Mouse (Mus musculus): Measurements from ENCODE around the gene Kctd11. TPM values are rescaled to one million over a fixed set of nuclear protein-coding genes. Genes with fewer than 3 reads are reported as not detected.

Kctd11 gene
- total RNA-seq, 2 experiments from 2014 or later = 1.2 to 1.3 TPM

GRCm38 (mm10) chr11:69854680-69855079 is 26.5 kb downstream of the Kctd11 start:
- DNase-seq (ENCODE audit: extremely low spot score in 1 of 2, low spot score in 1 of 2) = no peak

GRCm38 (mm10) chr11:69853994-69854393 is 27.2 kb downstream of the Kctd11 start:
- DNase-seq (ENCODE audit: extremely low spot score in 1 of 2, low spot score in 1 of 2) = no peak

GRCm38 (mm10) chr11:69850754-69851153 is 30.5 kb downstream of the Kctd11 start:
- no peak for DNase-seq (ENCODE audit: extremely low spot score in 1 of 2, low spot score in 1 of 2)

GRCm38 (mm10) chr11:69849884-69850283 is 31.3 kb downstream of the Kctd11 start:
- DNase-seq (ENCODE audit: extremely low spot score in 1 of 2, low spot score in 1 of 2) = no peak

DNA sequence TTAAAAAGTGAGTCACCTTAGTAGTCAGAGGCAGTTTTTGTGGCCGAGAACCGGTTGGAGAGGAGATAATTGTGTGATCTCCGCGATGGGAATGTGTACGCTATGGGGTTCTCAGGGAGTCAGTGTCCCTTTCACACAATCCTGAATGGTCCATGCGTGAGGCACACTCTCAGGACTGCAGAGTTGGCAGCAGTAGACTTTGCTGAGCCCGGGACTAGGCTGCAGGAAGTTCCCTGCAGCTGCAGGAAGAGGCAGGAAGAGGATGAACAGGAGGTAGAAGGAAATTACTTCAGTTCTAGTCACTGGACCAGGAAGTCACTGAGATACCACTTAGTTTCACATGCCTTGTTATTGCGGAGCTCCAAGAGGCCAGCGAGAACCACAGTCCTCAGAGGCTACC is 32.1 kb downstream of the Kctd11 start:
- DNase-seq (ENCODE audit: extremely low spot score in 1 of 2, low spot score in 1 of 2) = no peak

DNA sequence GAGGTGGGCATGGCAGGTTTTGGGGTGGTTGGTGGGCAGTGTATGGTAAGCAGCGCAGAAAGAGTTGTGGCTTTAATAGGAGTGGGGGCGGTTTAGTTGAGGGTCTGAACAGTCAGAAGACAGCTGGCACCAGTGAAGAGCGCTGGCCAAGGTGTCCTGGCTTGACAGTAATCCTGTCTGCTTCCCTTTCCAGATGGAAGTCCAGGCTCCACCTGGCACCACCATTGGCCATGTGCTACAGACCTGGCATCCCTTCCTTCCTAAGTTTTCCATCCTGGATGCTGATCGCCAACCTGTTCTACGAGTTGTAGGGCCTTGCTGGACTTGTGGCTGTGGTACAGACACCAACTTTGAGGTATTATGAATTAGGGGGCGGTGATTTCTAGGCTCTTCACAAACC is 33.2 kb downstream of the Kctd11 start:
- DNase-seq (ENCODE audit: extremely low spot score in 1 of 2, low spot score in 1 of 2) = no peak

DNA sequence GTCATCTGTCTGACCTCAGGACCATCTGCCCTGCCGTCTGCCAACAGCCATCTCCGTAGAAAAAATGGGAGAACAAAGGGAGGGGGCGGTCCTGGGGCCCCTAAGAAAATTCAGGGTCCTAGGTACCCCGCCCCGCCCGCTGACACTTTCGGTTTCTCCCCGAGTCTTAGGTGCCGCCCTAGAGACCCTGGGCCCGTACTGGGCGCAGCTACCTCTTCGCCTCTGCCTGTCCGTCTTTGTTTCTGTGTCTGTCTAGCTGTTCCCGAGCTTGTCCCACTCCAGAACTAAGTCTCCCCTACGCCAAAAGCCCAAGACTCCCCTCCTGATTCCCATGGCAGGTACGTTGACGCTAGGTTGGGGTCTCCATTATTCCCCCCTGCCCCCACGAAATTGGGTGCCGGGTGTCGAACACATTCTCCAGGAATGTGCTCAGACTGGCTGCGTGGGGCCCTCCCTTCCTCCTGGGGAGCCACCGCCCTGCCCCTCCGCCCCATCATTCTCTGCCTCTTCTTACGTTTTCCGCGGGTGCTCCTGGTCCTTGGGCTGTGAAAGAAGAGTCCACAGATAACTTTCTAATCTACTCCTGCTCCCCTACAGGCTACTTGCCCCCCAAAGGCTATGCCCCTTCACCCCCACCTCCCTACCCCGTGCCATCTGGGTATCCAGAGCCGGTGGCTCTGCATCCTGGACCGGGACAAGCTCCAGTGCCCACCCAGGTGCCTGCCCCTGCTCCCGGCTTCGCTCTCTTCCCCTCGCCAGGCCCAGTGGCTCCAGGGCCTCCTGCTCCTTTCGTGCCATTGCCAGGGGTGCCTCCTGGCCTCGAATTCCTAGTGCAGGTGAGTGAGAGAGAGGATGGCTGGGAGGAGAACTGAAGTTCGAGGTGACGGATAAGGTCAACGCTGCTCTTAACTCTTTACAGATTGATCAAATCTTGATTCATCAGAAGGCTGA is 34.2 kb downstream of the Kctd11 start:
- no peak for DNase-seq (ENCODE audit: extremely low spot score in 1 of 2, low spot score in 1 of 2)

DNA sequence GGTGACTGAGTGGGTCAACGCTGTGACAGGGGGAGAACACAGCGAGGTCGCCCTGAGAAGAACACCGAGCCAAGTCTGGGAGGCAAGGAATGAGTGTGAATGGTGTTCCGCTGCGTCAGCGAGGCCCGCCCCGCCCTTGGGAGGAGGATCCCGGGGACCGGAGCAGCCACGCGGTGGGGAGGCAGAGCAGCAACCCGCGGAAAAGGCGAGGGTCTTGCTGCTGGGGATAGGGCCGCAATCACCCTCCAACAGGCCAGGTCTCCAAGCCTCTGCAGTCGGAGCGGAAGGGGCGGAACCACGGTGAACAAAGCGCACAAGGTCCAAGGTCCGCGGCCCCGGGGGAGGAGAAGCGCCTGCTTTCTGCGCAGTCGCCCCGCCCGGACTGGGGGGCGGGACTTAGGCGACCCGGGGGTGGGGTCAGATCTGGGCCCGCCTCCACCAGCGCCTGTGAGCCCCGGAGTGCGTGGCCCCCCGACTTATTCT is 35.0 kb downstream of the Kctd11 start, which contains the start of gene Plscr3:
Gene Plscr3 (plus strand): TSS at position 179 of the 483 bp plus-strand sequence.
- DNase-seq (ENCODE audit: extremely low spot score in 1 of 2, low spot score in 1 of 2) = peak; percentile 71 to 84

- DNase-seq (ENCODE audit: extremely low spot score in 1 of 2, low spot score in 1 of 2) = no peak
These were observed 42.5 kb downstream of the Kctd11 start for GRCm38 (mm10) chr11:69838714-69839104.

- peak; percentile 81 to 92 for DNase-seq (ENCODE audit: extremely low spot score in 1 of 2, low spot score in 1 of 2)
These were observed 43.1 kb downstream of the Kctd11 start, which contains the start of gene Tmem256 for GRCm38 (mm10) chr11:69837952-69838713. TSS of gene Tmem256 (plus strand) at chr11:69838514.

GRCm38 (mm10) chr11:69837604-69837951 is 43.6 kb downstream of the Kctd11 start, which contains the start of gene Nlgn2:
TSS of gene Nlgn2 (minus strand) at chr11:69837784.
- DNase-seq (ENCODE audit: extremely low spot score in 1 of 2, low spot score in 1 of 2) = peak in 1 of 2 experiments; percentile 55

DNA sequence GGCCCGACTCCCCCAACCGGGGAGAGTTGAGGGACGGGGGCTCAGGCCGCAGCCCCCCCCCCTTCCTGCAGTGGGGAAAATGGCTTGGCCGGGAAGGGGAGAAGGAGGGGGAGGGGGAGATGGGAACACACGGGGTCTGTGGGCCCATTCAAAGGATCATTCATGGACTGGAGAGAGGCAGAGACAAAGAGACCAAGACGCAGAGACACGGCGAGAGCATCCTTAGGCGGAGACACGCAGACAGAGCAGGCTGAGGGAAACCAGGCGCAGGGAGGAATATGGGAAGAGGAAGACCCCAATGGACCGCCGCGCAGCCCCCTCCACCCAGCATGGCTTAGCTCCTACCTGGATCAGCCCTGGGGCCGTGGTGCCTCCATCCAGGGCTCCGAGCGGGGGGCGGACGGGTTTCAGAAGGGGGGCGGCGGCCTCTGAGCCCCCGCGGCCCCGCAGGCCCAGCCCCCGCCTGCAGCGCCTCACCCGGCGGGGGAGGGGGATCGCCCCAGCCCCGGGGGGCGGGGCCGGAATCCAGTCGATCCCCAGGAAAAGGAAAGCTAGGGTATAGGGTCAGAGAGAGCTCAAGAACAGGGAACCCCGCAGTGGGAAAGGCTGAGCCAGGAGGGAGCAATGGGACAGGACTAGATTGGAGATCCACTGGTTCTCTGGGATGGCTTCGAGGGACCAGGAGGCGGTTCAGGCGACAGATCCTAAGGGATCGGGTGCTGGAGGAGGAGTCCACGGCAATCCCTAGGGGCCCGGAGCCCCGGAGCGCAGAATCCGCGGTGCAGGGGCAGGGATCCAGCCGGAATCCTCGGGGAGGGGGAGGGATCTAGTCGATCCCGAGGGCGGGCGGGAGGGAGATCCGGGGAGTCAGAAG is 44.3 kb downstream of the Kctd11 start:
- peak; percentile 36 to 53 for DNase-seq (ENCODE audit: extremely low spot score in 1 of 2, low spot score in 1 of 2)

- DNase-seq (ENCODE audit: extremely low spot score in 1 of 2, low spot score in 1 of 2) = no peak
These were observed 45.3 kb downstream of the Kctd11 start for GRCm38 (mm10) chr11:69835966-69836335.

DNA sequence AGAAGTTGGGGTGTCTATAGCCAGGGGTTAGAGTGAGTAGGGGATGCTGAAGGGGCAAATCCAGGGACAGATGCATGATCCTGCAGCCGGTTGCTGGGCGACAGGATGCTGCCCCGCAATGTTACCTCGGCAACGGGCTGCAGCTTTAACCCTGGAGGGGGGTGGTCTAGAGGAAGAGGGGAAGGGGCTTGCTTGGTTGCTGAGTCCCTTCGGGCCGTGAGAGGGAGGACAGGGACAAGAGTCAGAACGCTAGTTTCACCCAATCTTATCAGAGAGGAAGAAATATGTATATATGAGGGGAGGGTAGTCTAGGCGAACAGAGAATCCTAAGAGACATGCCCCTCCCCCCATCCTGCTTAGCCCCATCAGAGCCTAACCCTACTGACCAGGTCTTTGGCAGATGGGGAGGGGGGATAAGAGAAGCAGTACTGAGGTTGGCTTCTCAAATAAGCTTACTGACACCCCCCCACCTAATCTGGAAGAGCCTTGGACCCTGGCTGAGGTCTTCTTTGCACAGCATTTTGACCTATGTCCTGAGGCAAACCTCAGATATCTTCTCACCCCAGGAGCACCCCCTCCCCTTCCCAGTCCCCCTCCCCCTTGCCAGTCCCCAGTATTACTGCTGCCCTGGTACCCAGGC is 45.8 kb downstream of the Kctd11 start:
- DNase-seq (ENCODE audit: extremely low spot score in 1 of 2, low spot score in 1 of 2) = no peak

GRCm38 (mm10) chr11:69834001-69834549 is 47.1 kb downstream of the Kctd11 start:
- no peak for DNase-seq (ENCODE audit: extremely low spot score in 1 of 2, low spot score in 1 of 2)

GRCm38 (mm10) chr11:69833554-69833953 is 47.7 kb downstream of the Kctd11 start:
- DNase-seq (ENCODE audit: extremely low spot score in 1 of 2, low spot score in 1 of 2) = no peak

GRCm38 (mm10) chr11:69828832-69829231 is 52.4 kb downstream of the Kctd11 start:
- DNase-seq (ENCODE audit: extremely low spot score in 1 of 2, low spot score in 1 of 2) = no peak

Data from layer of hippocampus, postnatal 25 days (tissue).